Mouse (Mus musculus): Measurements from ENCODE around the gene Rbm15b.
A peak's percentile ranks its signal among the peaks of the same experiment; 100 is the strongest.

Gene Rbm15b

GRCm38 (mm10) chr9:106886828-106887702 lies at the start of gene Rbm15b:
Gene Rbm15b (minus strand): TSS chr9:106887428.
- DNase-seq, result peak; percentile 98

GRCm38 (mm10) chr9:106934998-106935397 lies 47.8 kb upstream of the Rbm15b start:
- no peak for DNase-seq

GRCm38 (mm10) chr9:106914878-106915277 lies 27.6 kb upstream of the Rbm15b start:
- DNase-seq, result no peak

- no peak for DNase-seq
These were observed 26.5 kb upstream of the Rbm15b start for GRCm38 (mm10) chr9:106913759-106914158.

- no peak for DNase-seq
These were observed 24.4 kb upstream of the Rbm15b start for GRCm38 (mm10) chr9:106911624-106912023.

GRCm38 (mm10) chr9:106908715-106909114 lies 21.5 kb upstream of the Rbm15b start:
- DNase-seq, result no peak

GRCm38 (mm10) chr9:106908174-106908573 lies 20.9 kb upstream of the Rbm15b start:
- DNase-seq, result no peak

GRCm38 (mm10) chr9:106906597-106906996 lies 19.4 kb upstream of the Rbm15b start:
- no peak for DNase-seq

- peak; percentile 29 for DNase-seq
These were observed 16.5 kb upstream of the Rbm15b start for GRCm38 (mm10) chr9:106903791-106904134.

GRCm38 (mm10) chr9:106903099-106903790 lies 16.0 kb upstream of the Rbm15b start:
- DNase-seq, result no peak

- no peak for DNase-seq
These were observed 14.4 kb upstream of the Rbm15b start for GRCm38 (mm10) chr9:106901596-106901995.

GRCm38 (mm10) chr9:106898901-106899300 lies 11.7 kb upstream of the Rbm15b start:
- no peak for DNase-seq

GRCm38 (mm10) chr9:106893327-106893726 lies 6.1 kb upstream of the Rbm15b start:
- DNase-seq, result no peak

GRCm38 (mm10) chr9:106892552-106892875 lies 5.3 kb upstream of the Rbm15b start:
- DNase-seq, result no peak

GRCm38 (mm10) chr9:106891829-106892551 lies 4.8 kb upstream of the Rbm15b start, which contains the start of gene Manf:
Gene Manf (minus strand): TSS chr9:106891979.
- DNase-seq, result peak; percentile 99

GRCm38 (mm10) chr9:106891341-106891741 lies 4.1 kb upstream of the Rbm15b start:
- DNase-seq, result no peak

GRCm38 (mm10) chr9:106890496-106891240 lies 3.4 kb upstream of the Rbm15b start:
- DNase-seq, result peak; percentile 26

- DNase-seq, result peak; percentile 6
These were observed 2.1 kb upstream of the Rbm15b start for GRCm38 (mm10) chr9:106889321-106889720.

- DNase-seq, result peak; percentile 5
These were observed 1.1 kb upstream of the Rbm15b start for GRCm38 (mm10) chr9:106888346-106888745.

- DNase-seq, result peak; percentile 34
These were observed 1.1 kb downstream of the Rbm15b start for GRCm38 (mm10) chr9:106885901-106886731.

- DNase-seq, result peak; percentile 13
These were observed 2.0 kb downstream of the Rbm15b start for GRCm38 (mm10) chr9:106884996-106885900.

Measured in kidney, adult 11 months (tissue).